Mouse (Mus musculus) T-cell, adult 2 months (primary cell): ENCODE measurements around the gene Vmn2r76.
"Not testable (repeated sequence)": the region's sequence is repeated elsewhere in the genome, so short reads cannot be mapped to it uniquely, and the experiment has no call there.

Experiments
- DNase-seq: peaks from one replicate; pipeline ENCODE4 v3.0.0; 2022; ENCODE audit warnings: low spot score

The Vmn2r76 gene

DNA sequence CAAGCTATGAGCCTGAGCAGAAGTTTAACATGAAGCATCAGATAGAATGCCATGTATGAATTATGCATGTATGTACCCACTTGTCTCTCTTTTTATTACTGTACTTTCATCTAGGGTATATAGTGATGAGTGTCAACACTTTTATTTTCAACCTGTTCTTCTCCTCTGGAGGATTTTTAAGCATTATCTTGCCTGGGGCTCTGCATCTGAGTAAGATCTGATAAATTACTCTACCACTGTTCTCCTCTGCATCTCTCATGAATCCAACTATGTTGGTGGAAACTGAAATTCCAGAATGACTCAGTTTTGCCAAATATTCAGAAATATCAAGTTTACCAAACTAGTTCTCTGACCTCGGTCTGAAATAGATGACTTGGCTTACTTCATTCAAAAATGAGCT is at the start of gene Vmn2r76:
Vmn2r76 (minus strand) TSS at position 101 of the 400 bp plus-strand sequence.
- no peak for DNase-seq

DNA sequence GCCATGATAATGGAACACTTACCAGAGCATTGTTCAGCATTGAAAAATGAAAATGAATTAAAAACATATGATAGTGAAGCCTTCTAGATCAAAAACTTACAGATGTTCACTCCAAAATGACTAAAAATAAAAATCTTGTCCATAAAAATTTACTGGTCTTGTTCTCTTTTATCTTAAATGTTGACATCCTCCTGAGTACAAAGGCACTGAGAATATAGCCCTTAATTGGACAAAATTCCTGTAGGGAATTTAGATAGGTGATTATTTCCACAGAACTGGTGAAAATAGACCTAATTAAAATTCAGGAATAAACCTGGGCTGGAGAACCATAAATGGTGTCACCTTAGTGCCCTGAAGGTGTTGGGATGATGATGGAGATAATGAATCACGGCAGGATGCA is 31.0 kb upstream of the Vmn2r76 start, which contains the start of gene Olfr310:
Olfr310 (minus strand) TSS at position 101 of the 400 bp plus-strand sequence.
- no peak for DNase-seq

DNA sequence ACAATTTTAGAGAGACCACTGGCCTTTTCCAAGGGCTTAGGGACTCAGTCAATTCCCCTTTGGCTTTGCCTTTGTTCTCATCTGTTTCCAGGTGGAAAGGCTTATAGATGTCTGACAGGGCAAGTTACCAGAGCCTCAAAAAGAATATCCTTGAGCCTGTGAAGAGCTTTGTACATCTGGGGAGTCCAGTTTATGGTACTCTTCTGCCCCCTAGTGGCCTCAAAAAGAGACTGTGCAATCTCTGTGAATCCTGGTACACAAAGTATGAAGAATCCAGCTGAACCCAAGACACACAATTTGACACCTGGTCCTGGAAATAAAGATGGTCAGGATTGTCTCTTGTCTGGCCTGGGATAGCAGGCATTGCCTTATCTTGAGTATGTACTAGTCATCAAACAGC is 34.8 kb downstream of the Vmn2r76 start:
- DNase-seq = no peak

DNA sequence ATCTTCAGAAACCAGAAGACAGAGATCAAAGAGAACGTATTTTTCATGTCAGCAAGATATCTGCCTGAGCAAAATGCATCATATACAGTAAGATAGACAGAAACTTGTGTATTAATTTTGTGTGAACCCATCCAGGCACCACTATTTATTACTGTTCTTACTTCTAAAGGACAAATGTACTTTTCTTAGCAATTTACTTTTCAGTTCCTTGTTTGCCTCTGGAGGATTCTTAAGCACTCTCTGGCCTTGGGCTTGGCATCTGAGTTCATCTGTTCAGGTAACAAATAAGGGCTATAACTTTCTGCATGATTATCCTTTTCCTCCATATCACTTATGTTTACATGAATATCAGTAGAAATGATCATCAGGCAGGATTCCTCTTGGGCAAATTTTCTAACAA is 74.4 kb downstream of the Vmn2r76 start, which contains the start of gene Vmn2r75:
Vmn2r75 (minus strand) TSS at position 101 of the 400 bp plus-strand sequence.
- DNase-seq = not testable (repeated sequence)
